ENCODE assay signal across 26 mouse cellular contexts in genomic region chr13:92302466-92302865, GRCm38 (mm10). TPM values are rescaled to one million over a fixed set of nuclear protein-coding genes. Genes with fewer than 3 reads are reported as not detected.
DNase-seq lines count a peak whose midpoint lies in the region; ATAC-seq and TF ChIP-seq lines count a peak whose summit lies in the region.
"Had no signal": no experiment of that assay in that cellular context is flagged by ENCODE, and none has a peak within 500 bp of the region (broad histone marks: within the 10 kb centered on the region; RNA-seq: fewer than 3 reads in every experiment).

No protein-coding gene starts in this region.

- DNase-seq in embryonic facial prominence, embryonic 14.5 days (ENCODE audit: low spot score) = no peak
- DNase-seq in embryonic facial prominence, embryonic 10.5 days (ENCODE audit: low spot score) = no peak
- no peak for DNase-seq in forebrain, embryonic 10.5 days (ENCODE audit: extremely low spot score, low spot score)
- peak; percentile 53 for DNase-seq in brain, embryonic 14.5 days (ENCODE audit: low read depth)
- DNase-seq in layer of hippocampus, adult 9-11 months = no peak
- DNase-seq: adrenal gland, postnatal 10 days; adrenal gland, postnatal 36 days; cerebellum, adult 11 months; cerebellum, adult 2 months; cerebellum, adult 9-11 months; cerebellum, postnatal 25 days; gastrocnemius, postnatal 25 days; heart, adult 18-20 months; heart, postnatal 10 days; heart, postnatal 36 days; kidney, adult 11 months had no signal

- H3K36me3 ChIP-seq in embryonic facial prominence, embryonic 14.5 days (ENCODE audit: control insufficient read depth, insufficient read depth, low read length) = peaks cover 28% of the 10 kb centered on the region; the same call in 1 of the 2 replicates
- peaks cover 49% of the 10 kb centered on the region for H3K36me3 ChIP-seq in embryonic facial prominence, embryonic 10.5 days (replicated peaks)
- peaks cover 8% of the 10 kb centered on the region; the same call in 1 of the 2 replicates for H3K36me3 ChIP-seq in forebrain, embryonic 15.5 days
- peaks cover 61% of the 10 kb centered on the region for H3K36me3 ChIP-seq in forebrain, embryonic 10.5 days (replicated peaks)
- H3K36me3 ChIP-seq: heart, embryonic 15.5 days; intestine, embryonic 15.5 days had no signal

- H3K27me3 ChIP-seq in embryonic facial prominence, embryonic 14.5 days (replicated peaks; ENCODE audit: control insufficient read depth, insufficient read depth, low read length) = no peaks in the 10 kb centered on the region
- no peaks in the 10 kb centered on the region for H3K27me3 ChIP-seq in embryonic facial prominence, embryonic 10.5 days (replicated peaks; ENCODE audit: low read depth, poor library complexity, severe bottlenecking)
- H3K27me3 ChIP-seq in forebrain, embryonic 15.5 days = no peaks in the 10 kb centered on the region
- no peaks in the 10 kb centered on the region for H3K27me3 ChIP-seq in forebrain, embryonic 10.5 days (ENCODE audit: poor library complexity, severe bottlenecking)
- H3K27me3 ChIP-seq: embryonic facial prominence, embryonic 13.5 days; heart, embryonic 12.5 days; heart, embryonic 15.5 days; hindbrain, embryonic 13.5 days; intestine, embryonic 15.5 days; Patski had no signal

- peak; percentile 42; the same call in 1 of the 2 replicates for ATAC-seq in embryonic facial prominence, embryonic 14.5 days (ENCODE audit: low read depth)
- ATAC-seq in forebrain, embryonic 15.5 days (replicated peaks) = peak; percentile 61; the same call in 1 of the 2 replicates
- ATAC-seq: hindbrain, embryonic 16.5 days; Patski had no signal

- WGBS in embryonic facial prominence, embryonic 14.5 days = 64% methylated on average over 4 of the region's 4 CpGs
- 83% methylated on average over 4 of the region's 4 CpGs for WGBS in embryonic facial prominence, embryonic 10.5 days
- WGBS in forebrain, embryonic 15.5 days = 58% methylated on average over 4 of the region's 4 CpGs
- 93% methylated on average over 4 of the region's 4 CpGs for WGBS in forebrain, embryonic 10.5 days

- no peak overlapping the region for H3K27ac ChIP-seq in embryonic facial prominence, embryonic 14.5 days (replicated peaks; ENCODE audit: low read depth, low read length)
- no peak overlapping the region for H3K27ac ChIP-seq in embryonic facial prominence, embryonic 10.5 days (replicated peaks)
- H3K27ac ChIP-seq in forebrain, embryonic 15.5 days (replicated peaks) = no peak overlapping the region
- no peak overlapping the region for H3K27ac ChIP-seq in forebrain, embryonic 10.5 days
- H3K27ac ChIP-seq: embryonic facial prominence, embryonic 13.5 days; heart, embryonic 15.5 days; hindbrain, embryonic 10.5 days; hindbrain, embryonic 13.5 days; intestine, embryonic 15.5 days had no signal

- no peaks in the 10 kb centered on the region; the same call in 1 of the 2 replicates for H3K4me1 ChIP-seq in embryonic facial prominence, embryonic 14.5 days (ENCODE audit: control insufficient read depth, insufficient read depth, low read length)
- H3K4me1 ChIP-seq in embryonic facial prominence, embryonic 10.5 days = peaks cover 6% of the 10 kb centered on the region; the same call in 1 of the 2 replicates
- H3K4me1 ChIP-seq in forebrain, embryonic 15.5 days = no peaks in the 10 kb centered on the region
- no peaks in the 10 kb centered on the region for H3K4me1 ChIP-seq in forebrain, embryonic 10.5 days
- H3K4me1 ChIP-seq: hindbrain, embryonic 10.5 days; hindbrain, embryonic 13.5 days; intestine, embryonic 15.5 days had no signal

- no peak overlapping the region for H3K4me2 ChIP-seq in embryonic facial prominence, embryonic 14.5 days (ENCODE audit: low read depth, low read length)
- no peak overlapping the region for H3K4me2 ChIP-seq in forebrain, embryonic 15.5 days (replicated peaks)
- H3K4me2 ChIP-seq: embryonic facial prominence, embryonic 13.5 days; heart, embryonic 12.5 days; heart, embryonic 15.5 days; hindbrain, embryonic 13.5 days; intestine, embryonic 15.5 days had no signal

- H3K9me3 ChIP-seq in embryonic facial prominence, embryonic 14.5 days (ENCODE audit: control insufficient read depth, low read length) = no peaks in the 10 kb centered on the region
- H3K9me3 ChIP-seq in embryonic facial prominence, embryonic 10.5 days = no peaks in the 10 kb centered on the region
- H3K9me3 ChIP-seq in forebrain, embryonic 15.5 days = no peaks in the 10 kb centered on the region
- no peaks in the 10 kb centered on the region for H3K9me3 ChIP-seq in forebrain, embryonic 10.5 days
- H3K9me3 ChIP-seq: embryonic facial prominence, embryonic 13.5 days; heart, embryonic 12.5 days; heart, embryonic 15.5 days; hindbrain, embryonic 10.5 days; hindbrain, embryonic 13.5 days; intestine, embryonic 15.5 days had no signal

- no peak overlapping the region for H3K9ac ChIP-seq in embryonic facial prominence, embryonic 14.5 days (ENCODE audit: low read depth, low read length)
- H3K9ac ChIP-seq in forebrain, embryonic 15.5 days (replicated peaks) = no peak overlapping the region
- H3K9ac ChIP-seq: embryonic facial prominence, embryonic 13.5 days; heart, embryonic 12.5 days; heart, embryonic 15.5 days; hindbrain, embryonic 13.5 days; intestine, embryonic 15.5 days had no signal

- no peak overlapping the region for H3K4me3 ChIP-seq in embryonic facial prominence, embryonic 14.5 days (ENCODE audit: low read depth, low read length)
- no peak overlapping the region for H3K4me3 ChIP-seq in embryonic facial prominence, embryonic 10.5 days
- H3K4me3 ChIP-seq in forebrain, embryonic 15.5 days = no peak overlapping the region
- H3K4me3 ChIP-seq in forebrain, embryonic 10.5 days = no peak overlapping the region
- H3K4me3 ChIP-seq: embryonic facial prominence, embryonic 13.5 days; heart, embryonic 12.5 days; heart, embryonic 15.5 days; hindbrain, embryonic 10.5 days; hindbrain, embryonic 13.5 days; intestine, embryonic 15.5 days had no signal

- no peak for TF ChIP-seq CTCF in brain, embryonic 14.5 days (IDR thresholded peaks at IDR 0.05; ENCODE audit: borderline replicate concordance, extremely low read depth, insufficient read depth, insufficient read length)

- TF ChIP-seq POLR2A in brain, embryonic 14.5 days (IDR thresholded peaks at IDR 0.05; ENCODE audit: borderline replicate concordance, extremely low read depth, insufficient read depth, insufficient read length, poor library complexity, severe bottlenecking) = no peak

RNA-seq across cellular contexts. Expression of gene Gm20379, which starts 3.3 kb away (rescaled TPM):
- 0.56 and 0.61 TPM in 2 replicates for polyA plus RNA-seq in embryonic facial prominence, embryonic 14.5 days (2014; fragmentation: Nextera tagmentation; extraction: Ambion mirVana)
- 0.72 and 1.4 TPM in 2 replicates for polyA plus RNA-seq in embryonic facial prominence, embryonic 10.5 days (2016; fragmentation: Nextera tagmentation; extraction: Ambion mirVana)
- 1.2 and 1.3 TPM in 2 replicates for polyA plus RNA-seq in forebrain, embryonic 15.5 days (2015; fragmentation: Nextera tagmentation; extraction: Ambion mirVana)
- 1.0 and 1.5 TPM in 2 replicates for polyA plus RNA-seq in forebrain, embryonic 10.5 days (2016; fragmentation: Nextera tagmentation; extraction: Ambion mirVana)
- polyA plus RNA-seq in brain, embryonic 14.5 days (2012; rRNA removed) = not detected in 2 replicates
- polyA plus RNA-seq: cerebellum, adult 2 months; gonadal fat pad, adult 2 months; Patski had no signal

RNA-seq across cellular contexts. Expression of gene Dhfr, which starts 52.1 kb away (rescaled TPM):
- polyA plus RNA-seq in embryonic facial prominence, embryonic 14.5 days (2014; fragmentation: Nextera tagmentation; extraction: Ambion mirVana) = 12.1 and 13.3 TPM in 2 replicates
- polyA plus RNA-seq in embryonic facial prominence, embryonic 10.5 days (2016; fragmentation: Nextera tagmentation; extraction: Ambion mirVana) = 27.0 and 27.5 TPM in 2 replicates
- 8.9 and 10.0 TPM in 2 replicates for polyA plus RNA-seq in forebrain, embryonic 15.5 days (2015; fragmentation: Nextera tagmentation; extraction: Ambion mirVana)
- polyA plus RNA-seq in forebrain, embryonic 10.5 days (2016; fragmentation: Nextera tagmentation; extraction: Ambion mirVana) = 31.7 and 31.8 TPM in 2 replicates
- polyA plus RNA-seq in brain, embryonic 14.5 days (2012; rRNA removed) = 4.8 and 6.6 TPM in 2 replicates

RNA-seq across cellular contexts. Expression of gene Msh3, which starts 52.3 kb away (rescaled TPM):
- 21.9 and 30.0 TPM in 2 replicates for polyA plus RNA-seq in embryonic facial prominence, embryonic 14.5 days (2014; fragmentation: Nextera tagmentation; extraction: Ambion mirVana)
- 34.5 and 34.9 TPM in 2 replicates for polyA plus RNA-seq in embryonic facial prominence, embryonic 10.5 days (2016; fragmentation: Nextera tagmentation; extraction: Ambion mirVana)
- polyA plus RNA-seq in forebrain, embryonic 15.5 days (2015; fragmentation: Nextera tagmentation; extraction: Ambion mirVana) = 28.4 and 28.5 TPM in 2 replicates
- polyA plus RNA-seq in forebrain, embryonic 10.5 days (2016; fragmentation: Nextera tagmentation; extraction: Ambion mirVana) = 36.1 and 37.5 TPM in 2 replicates
- polyA plus RNA-seq in brain, embryonic 14.5 days (2012; rRNA removed) = 20.9 and 22.8 TPM in 2 replicates
